Mouse (Mus musculus) megakaryocyte progenitor cell, adult 5-6 weeks (primary cell): ENCODE results near the gene Col24a1. TPM values are rescaled to one million over a fixed set of nuclear protein-coding genes. Genes with fewer than 3 reads are reported as not detected.

Experiments used
- total RNA-seq, 2 experiments: library from RNA; stranded (forward) in 1 of 2; stranded (reverse) in 1 of 2; fragments of 157-497, 149-512 nt in 1 of 2; fragments of 200-1000 nt in 1 of 2; gene quantifications; 2 replicates each; pipeline versions ENCODE4 v1.2.3 to v1.2.4; 2015 to 2017

Col24a1 gene
- total RNA-seq, 2 experiments from 2014 or later = not detected

Other genes starting within 250 kb of the Col24a1 start
- gene Clca2, start 193.0 kb upstream of the Col24a1 start, total RNA-seq (2015) = not detected in 2 replicates
- not detected in 2 replicates for gene Clca2, start 193.0 kb upstream of the Col24a1 start, total RNA-seq (2017)
- gene Odf2l, start 173.9 kb upstream of the Col24a1 start, total RNA-seq (2015) = 43.3 and 46.6 TPM in 2 replicates
- gene Odf2l, start 173.9 kb upstream of the Col24a1 start, total RNA-seq (2017) = 23.2 and 37.2 TPM in 2 replicates